Mouse (Mus musculus): ENCODE results near the gene Arhgap30. TPM values are rescaled to one million over a fixed set of nuclear protein-coding genes. Genes with fewer than 3 reads are reported as not detected.

Arhgap30 gene
- polyA plus RNA-seq, 2 experiments: 2.5 TPM

- Histone ChIP-seq H3K36me3 (ENCODE audit: control insufficient read depth, insufficient read depth, low read length) (no peaks in the 10 kb centered on the region), H3K27me3 (ENCODE audit: control insufficient read depth, insufficient read depth, low read length) (peaks cover 21% of the 10 kb centered on the region), H3K27ac (replicated peaks; ENCODE audit: low read depth, low read length) (no peak overlapping the region), H3K4me3 (replicated peaks; ENCODE audit: low read length) (no peak overlapping the region), H3K4me2 (replicated peaks; ENCODE audit: low read depth, low read length, severe bottlenecking) (no peak overlapping the region), H3K9ac (ENCODE audit: low read depth, low read length, severe bottlenecking) (no peak overlapping the region), H3K4me1 (ENCODE audit: control insufficient read depth, insufficient read depth, low read length) (peaks cover 3% of the 10 kb centered on the region; the same call in 1 of the 2 replicates), H3K9me3 (ENCODE audit: control insufficient read depth, low read length) (no peaks in the 10 kb centered on the region)
- DNase-seq (ENCODE audit: low spot score) (no peak), ATAC-seq (ENCODE audit: low FRiP score, low read depth) (no peak)
- 85% methylated on average over 6 of the region's 6 CpGs for WGBS
- TF ChIP-seq POLR2A (IDR thresholded peaks at IDR 0.05; ENCODE audit: borderline replicate concordance, extremely low read depth, insufficient read depth, insufficient read length): no peak
Observed at GRCm38 (mm10) chr1:171378298-171378697, 10.5 kb upstream of the Arhgap30 start.

DNA sequence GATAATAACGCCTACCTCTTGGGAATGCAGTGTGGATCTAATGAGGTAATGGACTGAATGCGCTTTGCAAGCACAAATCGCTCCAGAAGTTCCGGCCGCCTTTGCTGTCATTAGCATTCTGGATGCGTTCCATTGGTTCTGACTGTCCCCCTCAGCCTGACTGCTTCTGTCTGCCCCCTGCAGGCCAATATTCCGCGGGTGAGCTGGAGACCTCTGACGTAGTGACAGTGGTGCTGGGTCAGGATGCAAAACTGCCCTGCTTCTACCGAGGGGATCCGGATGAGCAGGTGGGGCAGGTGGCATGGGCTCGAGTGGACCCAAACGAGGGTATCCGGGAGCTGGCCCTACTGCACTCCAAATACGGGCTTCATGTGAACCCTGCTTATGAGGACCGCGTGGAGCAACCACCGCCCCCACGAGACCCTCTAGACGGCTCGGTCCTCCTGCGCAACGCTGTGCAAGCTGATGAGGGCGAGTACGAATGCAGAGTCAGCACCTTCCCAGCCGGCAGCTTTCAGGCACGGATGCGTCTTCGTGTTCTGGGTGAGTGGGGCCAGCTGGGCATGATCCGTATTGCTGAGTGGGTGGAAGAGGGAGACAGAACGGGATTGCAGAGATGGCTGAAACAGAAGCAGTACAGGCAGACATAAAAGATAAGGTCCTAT, 8.7 kb upstream of the Arhgap30 start:
- WGBS: 2% methylated on average over 31 of the region's 31 CpGs
- peak; percentile 61 for DNase-seq (ENCODE audit: low spot score)

DNA sequence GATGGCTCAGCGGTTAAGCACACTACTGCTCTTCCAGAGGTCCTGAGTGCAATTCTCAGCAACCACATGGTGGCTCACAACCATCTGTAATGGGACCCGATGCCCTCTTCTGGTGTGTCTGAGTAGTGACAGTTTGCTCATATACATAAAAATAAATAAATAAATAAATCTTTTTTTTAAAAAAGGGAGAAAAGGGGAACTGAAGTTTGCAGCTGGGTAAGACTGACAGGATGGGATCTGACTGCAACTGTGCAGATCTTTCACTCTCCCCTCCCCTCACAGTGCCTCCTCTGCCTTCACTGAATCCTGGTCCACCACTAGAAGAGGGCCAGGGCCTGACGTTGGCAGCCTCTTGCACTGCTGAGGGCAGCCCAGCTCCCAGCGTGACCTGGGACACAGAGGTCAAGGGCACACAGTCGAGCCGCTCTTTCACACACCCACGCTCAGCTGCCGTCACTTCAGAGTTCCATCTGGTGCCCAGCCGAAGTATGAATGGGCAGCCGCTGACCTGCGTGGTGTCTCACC, 6.6 kb upstream of the Arhgap30 start:
- TF ChIP-seq POLR2A (IDR thresholded peaks at IDR 0.05; ENCODE audit: borderline replicate concordance, extremely low read depth, insufficient read depth, insufficient read length): no peak
- ATAC-seq (ENCODE audit: low FRiP score, low read depth): no peak
- Histone ChIP-seq H3K4me3 (replicated peaks; ENCODE audit: low read length) (no peak overlapping the region), H3K9me3 (ENCODE audit: control insufficient read depth, low read length) (no peaks in the 10 kb centered on the region), H3K9ac (ENCODE audit: low read depth, low read length, severe bottlenecking) (no peak overlapping the region), H3K4me2 (replicated peaks; ENCODE audit: low read depth, low read length, severe bottlenecking) (no peak overlapping the region), H3K4me1 (ENCODE audit: control insufficient read depth, insufficient read depth, low read length) (peaks cover 3% of the 10 kb centered on the region; the same call in 1 of the 2 replicates), H3K36me3 (ENCODE audit: control insufficient read depth, insufficient read depth, low read length) (no peaks in the 10 kb centered on the region), H3K27ac (replicated peaks; ENCODE audit: low read depth, low read length) (no peak overlapping the region), H3K27me3 (ENCODE audit: control insufficient read depth, insufficient read depth, low read length) (peaks cover 21% of the 10 kb centered on the region)
- no peak for DNase-seq (ENCODE audit: low spot score)
- 86% methylated on average over 11 of the region's 11 CpGs for WGBS

More for the DNA sequence above, 8.7 kb upstream of the Arhgap30 start:
- Histone ChIP-seq H3K27ac (replicated peaks; ENCODE audit: low read depth, low read length) (no peak overlapping the region), H3K4me2 (replicated peaks; ENCODE audit: low read depth, low read length, severe bottlenecking) (peak overlapping the region; percentile 41), H3K9ac (ENCODE audit: low read depth, low read length, severe bottlenecking) (0 out of 2 replicates have a peak overlapping the region, but pooled peaks have one; percentile 7), H3K4me3 (replicated peaks; ENCODE audit: low read length) (peak overlapping the region; percentile 22), H3K27me3 (ENCODE audit: control insufficient read depth, insufficient read depth, low read length) (peaks cover 21% of the 10 kb centered on the region), H3K4me1 (ENCODE audit: control insufficient read depth, insufficient read depth, low read length) (peaks cover 3% of the 10 kb centered on the region; the same call in 1 of the 2 replicates), H3K36me3 (ENCODE audit: control insufficient read depth, insufficient read depth, low read length) (no peaks in the 10 kb centered on the region), H3K9me3 (ENCODE audit: control insufficient read depth, low read length) (no peaks in the 10 kb centered on the region)
- no peak for TF ChIP-seq POLR2A (IDR thresholded peaks at IDR 0.05; ENCODE audit: borderline replicate concordance, extremely low read depth, insufficient read depth, insufficient read length)
- ATAC-seq (ENCODE audit: low FRiP score, low read depth): peak; percentile 56; the same call in 1 of the 2 replicates

- H3K27me3 ChIP-seq (ENCODE audit: control insufficient read depth, insufficient read depth, low read length): peaks cover 17% of the 10 kb centered on the region
- no peaks in the 10 kb centered on the region for H3K36me3 ChIP-seq (ENCODE audit: control insufficient read depth, insufficient read depth, low read length)
- H3K27ac ChIP-seq (replicated peaks; ENCODE audit: low read depth, low read length): no peak overlapping the region
- H3K4me1 ChIP-seq (ENCODE audit: control insufficient read depth, insufficient read depth, low read length): peaks cover 3% of the 10 kb centered on the region; the same call in 1 of the 2 replicates
- H3K9me3 ChIP-seq (ENCODE audit: control insufficient read depth, low read length): no peaks in the 10 kb centered on the region
- no peak for TF ChIP-seq POLR2A (IDR thresholded peaks at IDR 0.05; ENCODE audit: borderline replicate concordance, extremely low read depth, insufficient read depth, insufficient read length)
- DNase-seq (ENCODE audit: low spot score): no peak
- 64% methylated on average over 9 of the region's 9 CpGs for WGBS
- no peak overlapping the region for H3K4me3 ChIP-seq (replicated peaks; ENCODE audit: low read length)
- no peak for ATAC-seq (ENCODE audit: low FRiP score, low read depth)
- no peak overlapping the region for H3K4me2 ChIP-seq (replicated peaks; ENCODE audit: low read depth, low read length, severe bottlenecking)
- no peak overlapping the region for H3K9ac ChIP-seq (ENCODE audit: low read depth, low read length, severe bottlenecking)
Observed at GRCm38 (mm10) chr1:171384361-171384760, 4.4 kb upstream of the Arhgap30 start.

- 76% methylated on average over 9 of the region's 9 CpGs for WGBS
- Histone ChIP-seq H3K9me3 (ENCODE audit: control insufficient read depth, low read length) (no peaks in the 10 kb centered on the region), H3K9ac (ENCODE audit: low read depth, low read length, severe bottlenecking) (no peak overlapping the region), H3K4me3 (replicated peaks; ENCODE audit: low read length) (no peak overlapping the region), H3K4me1 (ENCODE audit: control insufficient read depth, insufficient read depth, low read length) (no peaks in the 10 kb centered on the region), H3K36me3 (ENCODE audit: control insufficient read depth, insufficient read depth, low read length) (no peaks in the 10 kb centered on the region), H3K27me3 (ENCODE audit: control insufficient read depth, insufficient read depth, low read length) (peaks cover 9% of the 10 kb centered on the region), H3K27ac (replicated peaks; ENCODE audit: low read depth, low read length) (no peak overlapping the region), H3K4me2 (replicated peaks; ENCODE audit: low read depth, low read length, severe bottlenecking) (no peak overlapping the region)
- DNase-seq (ENCODE audit: low spot score) (no peak), ATAC-seq (ENCODE audit: low FRiP score, low read depth) (no peak)
- no peak for TF ChIP-seq POLR2A (IDR thresholded peaks at IDR 0.05; ENCODE audit: borderline replicate concordance, extremely low read depth, insufficient read depth, insufficient read length)
Observed at GRCm38 (mm10) chr1:171385171-171385570, 3.6 kb upstream of the Arhgap30 start.

Measured in limb, embryonic 14.5 days (tissue).